Comparison of ENCODE assay signal across 7 mouse cellular contexts in genomic region chr1:191906571-191907430, GRCm38 (mm10). TPM values are rescaled to one million over a fixed set of nuclear protein-coding genes. Genes with fewer than 3 reads are reported as not detected.
DNase-seq lines count a peak whose midpoint lies in the region; ATAC-seq lines count a peak whose summit lies in the region.

TSS of gene Slc30a1 (plus strand) at chr1:191906767.

- peak within 1 kb of the TSS; percentile 95 for H3K4me2 ChIP-seq in intestine, embryonic 15.5 days (replicated peaks)

- peak within 1 kb of the TSS; percentile 69 for H3K4me3 ChIP-seq in intestine, embryonic 15.5 days (replicated peaks)
- peak within 1 kb of the TSS; percentile 70 for H3K4me3 ChIP-seq in midbrain, embryonic 10.5 days

- H3K27me3 ChIP-seq in intestine, embryonic 15.5 days (replicated peaks) = no peaks in the 10 kb centered on the region
- H3K27me3 ChIP-seq in midbrain, embryonic 10.5 days (ENCODE audit: low read depth, poor library complexity, severe bottlenecking) = peaks cover 18% of the 10 kb centered on the region

- H3K27ac ChIP-seq in intestine, embryonic 15.5 days = peak within 1 kb of the TSS; percentile 89
- peak within 1 kb of the TSS; percentile 93 for H3K27ac ChIP-seq in midbrain, embryonic 10.5 days (replicated peaks)

- under 1% methylated on average over 103 of the region's 104 CpGs for WGBS in intestine, embryonic 15.5 days
- under 1% methylated on average over 98 of the region's 104 CpGs for WGBS in midbrain, embryonic 10.5 days

- peak; percentile 99 to 100 for DNase-seq in adrenal gland, adult (ENCODE audit: inconsistent age in 2 of 2, low spot score in 1 of 2)
- peak; percentile 97 for DNase-seq in embryo, embryonic 10.5 days (ENCODE audit: low spot score)
- peak; percentile 98 for DNase-seq in gastrocnemius, postnatal 25 days
- peak; percentile 98 to 99 for DNase-seq in left cerebral cortex, postnatal 25 days (ENCODE audit: low spot score in 2 of 2)
- DNase-seq in midbrain, embryonic 10.5 days (ENCODE audit: low spot score) = peak; percentile 98
- DNase-seq in right cerebral cortex, postnatal 4 days = peak; percentile 100

- intact Hi-C loops in left cerebral cortex, postnatal 25 days (cut with DNase I) = loop anchor here (5.0 kb wide), 1 partner anchor 46 kb away; no protein-coding TSS in a partner anchor

- ATAC-seq in intestine, embryonic 15.5 days = peak; percentile 97

- H3K4me1 ChIP-seq in intestine, embryonic 15.5 days (replicated peaks) = peaks cover 30% of the 10 kb centered on the region
- peaks cover 51% of the 10 kb centered on the region for H3K4me1 ChIP-seq in midbrain, embryonic 10.5 days

- peak within 1 kb of the TSS; percentile 74 for H3K9ac ChIP-seq in intestine, embryonic 15.5 days

- H3K9me3 ChIP-seq in intestine, embryonic 15.5 days = no peaks in the 10 kb centered on the region
- H3K9me3 ChIP-seq in midbrain, embryonic 10.5 days (replicated peaks) = no peaks in the 10 kb centered on the region

- peaks cover 7% of the 10 kb centered on the region; the same call in 1 of the 2 replicates for H3K36me3 ChIP-seq in intestine, embryonic 15.5 days
- H3K36me3 ChIP-seq in midbrain, embryonic 10.5 days = peaks cover 27% of the 10 kb centered on the region

RNA-seq across cellular contexts. Expression of gene Slc30a1, which starts in this region (rescaled TPM):
- 1 to 10 TPM; 4.9 to 8.4 TPM for total RNA-seq in gastrocnemius, postnatal 25 days (2021)
- 4.5 and 5.5 TPM in 2 replicates for polyA plus RNA-seq in intestine, embryonic 15.5 days (2015; fragmentation: Nextera tagmentation; extraction: Ambion mirVana)
- 10 to 100 TPM; 28.2 to 36.9 TPM for total RNA-seq in left cerebral cortex, postnatal 25 days (2021)
- polyA plus RNA-seq in midbrain, embryonic 10.5 days (2016; fragmentation: Nextera tagmentation; extraction: Ambion mirVana) = 1.2 and 1.3 TPM in 2 replicates

Comparison
In these comparisons a context has a peak if more than half of its experiments do, and no peak if none do; other contexts are left out.
1. Peak in every context shown above with its lines: DNase-seq, ATAC-seq, H3K4me3 ChIP-seq and H3K27ac ChIP-seq.